Mouse (Mus musculus) neutrophil, adult 5-6 weeks (primary cell): ENCODE data around the gene Fosl2. TPM values are rescaled to one million over a fixed set of nuclear protein-coding genes. Genes with fewer than 3 reads are reported as not detected.

ENCODE experiments used
- total RNA-seq: library from RNA; stranded (forward); fragments of 200-1000 nt; gene quantifications from 2 replicates; pipeline ENCODE4 v1.2.3, GENCODE M21; 2017

Fosl2 gene
- total RNA-seq, 1 experiment from 2014 or later, result 140 TPM

Other genes starting within 250 kb of the Fosl2 start
- gene Plb1, start 96.9 kb downstream of the Fosl2 start, total RNA-seq, result 0.12 and 0.70 TPM in 2 replicates